Mouse (Mus musculus) lung, embryonic 14.5 days (tissue): ENCODE data around the gene Mpig6b. TPM values are rescaled to one million over a fixed set of nuclear protein-coding genes. Genes with fewer than 3 reads are reported as not detected.

Experiments
- ATAC-seq: fragments of 200-750 bp; cut with Nextera tagmentation; 2 replicates; pipeline ENCODE4 v1.8.0; 2017; ENCODE audit warnings: mild to moderate bottlenecking, moderate TSS enrichment, moderate library complexity; ENCODE audit not compliant: insufficient read depth
- DNase-seq: peaks from one replicate; pipeline ENCODE4 v3.0.0-alpha.2; 2015
- H3K27ac ChIP-seq: fragments of 300-500 bp; sonication (generic); 2 replicates; pipeline ENCODE4 v1.5.1; 2014; ENCODE audit warnings: low read depth, mild to moderate bottlenecking, moderate library complexity
- H3K27me3 ChIP-seq: fragments of 300-500 bp; sonication (generic); 2 replicates; pipeline ENCODE4 v1.6.1; 2014; ENCODE audit warnings: low read length, control low read depth; ENCODE audit not compliant: insufficient read depth
- H3K36me3 ChIP-seq: fragments of 300-500 bp; sonication (generic); 2 replicates; pipeline ENCODE4 v1.6.1; 2014; ENCODE audit warnings: control low read depth; ENCODE audit not compliant: insufficient read depth
- H3K4me1 ChIP-seq: fragments of 300-500 bp; sonication (generic); 2 replicates; pipeline ENCODE4 v1.6.1; 2014; ENCODE audit warnings: antibody characterized with exemption, control low read depth; ENCODE audit not compliant: insufficient read depth
- H3K4me2 ChIP-seq: fragments of 300-500 bp; sonication (generic); 2 replicates; pipeline ENCODE4 v1.6.1; 2014; ENCODE audit warnings: mild to moderate bottlenecking
- H3K4me3 ChIP-seq: fragments of 300-500 bp; sonication (generic); 2 replicates; pipeline ENCODE4 v1.5.1; 2014; ENCODE audit warnings: low read depth, low read length
- H3K9ac ChIP-seq: fragments of 300-500 bp; sonication (generic); 2 replicates; pipeline ENCODE4 v1.6.1; 2014
- H3K9me3 ChIP-seq: fragments of 300-500 bp; sonication (generic); 2 replicates; pipeline ENCODE4 v1.6.1; 2016; ENCODE audit warnings: low read depth, low read length, control low read depth
- CTCF ChIP-seq: IDR thresholded peaks from 2 replicates; pipeline ENCODE4 v1.5.1; 2016; ENCODE audit warnings: antibody characterized with exemption, low read depth
- WGBS: fragments of 180-500 bp; shearing (Covaris S2); extraction: QIAGEN DNeasy Blood & Tissue Kit; methylation state at CpG from one replicate; pipeline ENCODE4 v1.1.7; 2014; 5-methylcytosine and 5-hydroxymethylcytosine counted together
- polyA plus RNA-seq: library from polyadenylated mRNA; unstranded; fragments of >200 nt; fragmentation: Nextera tagmentation; extraction: Ambion mirVana; gene quantifications from 2 replicates; pipeline ENCODE4 v1.2.1, GENCODE M21; 2014

Gene Mpig6b
- polyA plus RNA-seq, 1 experiment from 2014 or later, result 1.4 TPM

DNA sequence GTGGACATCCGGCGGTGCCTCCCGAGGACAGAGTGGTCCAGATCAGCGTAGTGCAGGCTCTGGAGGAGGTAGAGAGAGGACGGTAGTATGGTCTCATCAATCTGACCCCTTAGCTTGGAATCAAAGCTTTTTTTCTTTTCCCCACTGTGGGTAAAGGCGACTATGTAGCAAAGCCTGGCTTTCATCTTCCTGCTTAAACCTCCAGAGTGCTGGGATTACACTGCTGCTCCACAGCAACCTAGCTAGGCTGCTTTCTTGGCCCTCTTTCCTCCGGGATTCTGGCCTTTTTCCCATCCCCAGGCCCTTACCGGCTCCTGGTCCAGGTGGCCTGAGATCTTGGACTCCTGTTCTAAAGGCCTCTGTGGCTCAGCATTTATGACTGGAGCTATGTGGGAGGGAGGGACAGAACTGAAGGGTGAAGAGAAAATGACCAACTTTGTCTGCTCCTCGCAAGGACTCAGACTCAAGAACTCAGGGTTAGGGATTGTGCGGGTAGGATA is 1.6 kb downstream of the Mpig6b start:
- H3K4me3 ChIP-seq, result peak overlapping the region; percentile 28
- 21% methylated on average over 10 of the region's 10 CpGs for WGBS
- H3K4me2 ChIP-seq, result peak overlapping the region; percentile 62
- H3K9ac ChIP-seq, result peak overlapping the region; percentile 17; the same call in 1 of the 2 replicates
- no peak for DNase-seq
- no peak for ATAC-seq
- peaks cover 32% of the 10 kb centered on the region for H3K36me3 ChIP-seq
- H3K27me3 ChIP-seq, result peaks cover 17% of the 10 kb centered on the region
- peak overlapping the region; percentile 88 for H3K27ac ChIP-seq
- H3K9me3 ChIP-seq, result no peaks in the 10 kb centered on the region
- peaks cover 10% of the 10 kb centered on the region for H3K4me1 ChIP-seq
- no peak for TF ChIP-seq CTCF

DNA sequence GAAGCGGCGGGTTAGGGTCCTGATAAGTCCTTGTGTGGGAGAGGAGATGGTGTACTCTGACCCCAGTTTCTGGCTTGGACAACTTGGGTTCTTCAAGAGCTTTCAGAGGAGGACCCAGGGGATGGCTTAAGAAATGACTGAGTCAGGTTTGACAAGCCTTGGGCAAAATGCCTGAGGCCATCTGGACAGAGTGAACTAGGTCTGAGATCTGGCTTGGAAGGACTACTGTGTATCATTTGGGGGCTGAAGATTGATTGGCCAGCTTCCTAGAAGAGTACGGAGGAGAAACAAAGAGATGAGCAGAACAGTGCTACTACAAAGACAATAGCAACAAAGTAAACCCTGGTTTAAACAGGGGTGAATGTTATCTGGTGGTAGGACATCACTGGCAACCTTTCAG is 2.5 kb downstream of the Mpig6b start:
- no peak overlapping the region for H3K9ac ChIP-seq
- WGBS, result 86% methylated on average over 3 of the region's 3 CpGs
- peaks cover 10% of the 10 kb centered on the region for H3K4me1 ChIP-seq
- H3K27me3 ChIP-seq, result peaks cover 17% of the 10 kb centered on the region
- no peaks in the 10 kb centered on the region for H3K9me3 ChIP-seq
- no peak overlapping the region for H3K4me2 ChIP-seq
- no peak for DNase-seq
- TF ChIP-seq CTCF, result no peak
- no peak overlapping the region for H3K4me3 ChIP-seq
- H3K36me3 ChIP-seq, result peaks cover 33% of the 10 kb centered on the region
- ATAC-seq, result no peak
- no peak overlapping the region for H3K27ac ChIP-seq

DNA sequence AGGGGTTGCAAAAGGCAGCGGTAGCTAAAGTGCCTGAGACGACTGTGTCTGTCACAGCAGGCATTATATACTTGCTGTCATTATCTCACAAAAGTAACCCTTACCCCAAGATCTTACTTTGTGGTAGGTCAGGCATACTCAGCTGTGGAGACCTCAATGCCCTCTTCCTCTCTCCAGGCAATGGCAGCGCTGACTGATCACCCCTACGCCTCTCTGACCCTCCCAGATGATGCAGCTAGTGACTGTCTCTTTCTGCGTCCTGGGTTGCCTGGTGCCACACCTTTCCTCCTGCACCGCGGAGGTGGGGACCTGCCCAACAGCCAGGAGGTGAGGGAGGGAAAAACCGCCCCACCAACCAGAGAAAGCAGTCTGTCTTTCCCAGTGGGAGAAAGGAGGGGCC is 4.7 kb downstream of the Mpig6b start:
- Histone ChIP-seq H3K27ac (no peak overlapping the region), H3K27me3 (peaks cover 8% of the 10 kb centered on the region; the same call in 1 of the 2 replicates), H3K4me2 (no peak overlapping the region; the same call in 1 of the 2 replicates), H3K9me3 (no peaks in the 10 kb centered on the region), H3K4me3 (0 out of 2 replicates have a peak overlapping the region, but pooled peaks have one; percentile 84), H3K9ac (no peak overlapping the region), H3K4me1 (peaks cover 10% of the 10 kb centered on the region), H3K36me3 (peaks cover 53% of the 10 kb centered on the region)
- WGBS, result 71% methylated on average over 8 of the region's 8 CpGs
- no peak for ATAC-seq
- TF ChIP-seq CTCF, result no peak
- DNase-seq, result no peak

DNA sequence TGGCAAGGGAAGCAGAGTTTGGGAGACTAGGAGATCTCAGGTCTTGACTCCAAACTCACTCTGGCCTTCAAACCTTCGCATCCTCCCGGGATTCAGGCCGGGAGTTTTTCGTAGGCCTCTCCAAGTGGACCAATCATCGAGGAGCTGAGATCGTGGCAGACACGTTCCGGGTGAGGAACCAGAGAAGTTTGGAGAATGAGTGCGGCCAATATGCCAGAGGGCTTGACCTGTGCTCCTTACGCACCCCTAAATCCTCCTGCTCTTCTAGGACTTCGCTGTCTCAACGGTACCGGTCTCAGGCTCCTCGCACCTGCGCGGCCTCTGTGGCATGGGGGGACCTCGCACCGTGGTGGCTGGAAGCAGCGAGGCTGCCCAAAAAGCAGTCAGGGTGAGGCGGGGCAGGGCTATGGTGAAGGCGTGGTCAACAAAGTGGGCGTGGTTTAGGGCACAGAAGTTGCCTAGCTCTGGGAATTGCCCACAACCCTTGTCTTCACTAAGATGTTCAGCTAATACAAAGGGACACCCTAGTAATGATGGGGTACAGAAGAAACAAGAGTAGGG is 5.2 kb downstream of the Mpig6b start:
- Histone ChIP-seq H3K9ac (peak overlapping the region; percentile 83), H3K4me2 (peak overlapping the region; percentile 97), H3K9me3 (no peaks in the 10 kb centered on the region), H3K4me3 (peak overlapping the region; percentile 84), H3K4me1 (peaks cover 10% of the 10 kb centered on the region), H3K36me3 (peaks cover 58% of the 10 kb centered on the region), H3K27me3 (0 out of 2 replicates have a peak, but pooled peaks cover 5% of the 10 kb centered on the region), H3K27ac (no peak overlapping the region)
- ATAC-seq (no peak), DNase-seq (no peak)
- no peak for TF ChIP-seq CTCF
- 60% methylated on average over 22 of the region's 22 CpGs for WGBS

- Histone ChIP-seq H3K27me3 (no peaks in the 10 kb centered on the region), H3K9me3 (no peaks in the 10 kb centered on the region), H3K36me3 (peaks cover 65% of the 10 kb centered on the region), H3K4me1 (peaks cover 10% of the 10 kb centered on the region), H3K9ac (peak overlapping the region; percentile 83), H3K4me3 (peak overlapping the region; percentile 84), H3K4me2 (peak overlapping the region; percentile 97), H3K27ac (peak overlapping the region; percentile 93)
- no peak for DNase-seq
- WGBS, result 24% methylated on average over 14 of the region's 14 CpGs
- ATAC-seq, result no peak
- no peak for TF ChIP-seq CTCF
Measured at GRCm38 (mm10) chr17:35060071-35060470, 5.9 kb downstream of the Mpig6b start.

DNA sequence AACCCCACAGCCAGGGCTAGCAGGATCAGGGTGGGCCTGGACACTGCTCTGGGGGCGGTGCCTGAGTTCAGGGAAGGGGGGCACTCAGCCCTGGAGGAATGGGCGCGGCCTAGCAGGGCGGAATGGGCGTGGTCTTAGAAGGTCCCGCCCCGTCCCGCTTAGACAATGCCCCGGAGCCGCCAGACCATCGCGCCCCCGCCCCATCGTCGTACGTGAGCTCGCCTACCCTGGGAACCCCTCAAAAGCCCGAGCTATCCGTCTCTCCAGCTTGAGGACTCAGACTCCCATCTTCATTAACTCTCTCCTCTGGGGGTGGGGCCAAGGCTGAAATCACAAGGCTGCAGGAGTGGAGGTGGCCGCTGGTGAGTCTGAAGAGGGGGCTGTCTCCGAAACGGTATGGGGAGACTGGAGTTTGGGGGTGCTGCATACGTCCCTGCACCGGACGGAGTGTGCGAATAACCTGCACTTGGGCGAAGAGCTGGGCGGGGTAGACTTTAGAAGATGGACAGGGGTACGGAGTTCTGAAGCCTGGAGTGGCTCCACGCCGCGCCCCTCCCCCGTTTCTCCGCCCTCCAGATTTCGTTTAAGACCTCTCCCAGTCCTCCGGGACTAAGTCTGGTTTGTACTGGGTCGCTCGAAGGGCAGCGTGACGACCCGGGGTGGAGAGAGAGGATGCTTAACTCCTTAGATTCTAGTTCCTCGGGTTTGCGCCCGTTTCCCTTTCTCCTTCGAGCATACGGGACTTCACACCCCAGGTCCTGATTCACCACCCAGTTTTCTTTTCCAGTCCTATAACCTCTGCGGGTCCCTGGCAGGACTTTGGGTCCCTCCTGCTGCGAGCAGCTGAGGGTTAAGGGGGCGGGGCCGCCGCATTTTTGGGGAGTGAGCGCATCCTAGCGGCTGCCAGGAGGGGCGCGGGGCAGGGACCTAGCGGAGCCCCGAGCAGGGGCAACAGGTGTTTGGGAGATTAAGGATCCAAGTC is 6.8 kb downstream of the Mpig6b start, which contains the start of gene Ddah2:
Gene Ddah2 (plus strand): TSS at position 125 of the 982 bp plus-strand sequence.
- no peaks in the 10 kb centered on the region for H3K9me3 ChIP-seq
- peak within 1 kb of the TSS; percentile 97 for H3K4me2 ChIP-seq
- WGBS, result under 1% methylated on average over 57 of the region's 57 CpGs
- H3K27ac ChIP-seq, result peak within 1 kb of the TSS; percentile 93
- H3K4me3 ChIP-seq, result peak within 1 kb of the TSS; percentile 84
- DNase-seq (peak; percentile 99), ATAC-seq (peak; percentile 92)
- H3K27me3 ChIP-seq, result no peaks in the 10 kb centered on the region
- H3K9ac ChIP-seq, result peak within 1 kb of the TSS; percentile 83
- H3K4me1 ChIP-seq, result peaks cover 10% of the 10 kb centered on the region
- peaks cover 74% of the 10 kb centered on the region for H3K36me3 ChIP-seq
- TF ChIP-seq CTCF, result peak; percentile 75
